Mouse (Mus musculus): ENCODE results near the gene Ss18l2. TPM values are rescaled to one million over a fixed set of nuclear protein-coding genes. Genes with fewer than 3 reads are reported as not detected.
A peak's percentile ranks its signal among the peaks of the same experiment; 100 is the strongest.

Gene Ss18l2
- polyA plus RNA-seq, 1 experiment from 2014 or later: 112 TPM

GRCm38 (mm10) chr9:121690734-121691133 lies 19.4 kb upstream of the Ss18l2 start:
- Histone ChIP-seq H3K9ac (replicated peaks) (no peak overlapping the region), H3K27ac (ENCODE audit: low read depth) (no peak overlapping the region), H3K4me3 (ENCODE audit: low read depth, low read length) (no peak overlapping the region), H3K9me3 (ENCODE audit: low read length) (no peaks in the 10 kb centered on the region), H3K36me3 (replicated peaks; ENCODE audit: insufficient read depth, low read length) (peaks cover 4% of the 10 kb centered on the region), H3K27me3 (ENCODE audit: insufficient read depth, low read length) (no peaks in the 10 kb centered on the region), H3K4me2 (ENCODE audit: low read depth, low read length) (no peak overlapping the region), H3K4me1 (ENCODE audit: insufficient read depth) (no peaks in the 10 kb centered on the region)
- no peak for ATAC-seq
- WGBS (ENCODE audit: insufficient replicate concordance): 83% methylated on average over 7 of the region's 7 CpGs
- no peak for TF ChIP-seq EP300 (IDR thresholded peaks at IDR 0.05; ENCODE audit: low read depth)
- TF ChIP-seq CTCF (IDR thresholded peaks at IDR 0.05; ENCODE audit: low read depth): no peak
- DNase-seq: no peak

GRCm38 (mm10) chr9:121694736-121695135 lies 15.4 kb upstream of the Ss18l2 start:
- H3K27ac ChIP-seq (ENCODE audit: low read depth): no peak overlapping the region
- H3K9ac ChIP-seq (replicated peaks): no peak overlapping the region
- no peak overlapping the region for H3K4me3 ChIP-seq (ENCODE audit: low read depth, low read length)
- 76% methylated on average over 12 of the region's 12 CpGs for WGBS (ENCODE audit: insufficient replicate concordance)
- DNase-seq (no peak), ATAC-seq (no peak)
- no peaks in the 10 kb centered on the region for H3K27me3 ChIP-seq (ENCODE audit: insufficient read depth, low read length)
- H3K4me1 ChIP-seq (ENCODE audit: insufficient read depth): no peaks in the 10 kb centered on the region
- no peak for TF ChIP-seq EP300 (IDR thresholded peaks at IDR 0.05; ENCODE audit: low read depth)
- no peak for TF ChIP-seq CTCF (IDR thresholded peaks at IDR 0.05; ENCODE audit: low read depth)
- H3K36me3 ChIP-seq (replicated peaks; ENCODE audit: insufficient read depth, low read length): 0 out of 2 replicates have a peak, but pooled peaks cover 5% of the 10 kb centered on the region
- H3K4me2 ChIP-seq (ENCODE audit: low read depth, low read length): no peak overlapping the region
- no peaks in the 10 kb centered on the region for H3K9me3 ChIP-seq (ENCODE audit: low read length)

GRCm38 (mm10) chr9:121696626-121697025 lies 13.5 kb upstream of the Ss18l2 start:
- no peaks in the 10 kb centered on the region for H3K27me3 ChIP-seq (ENCODE audit: insufficient read depth, low read length)
- 90% methylated on average over 9 of the region's 9 CpGs for WGBS (ENCODE audit: insufficient replicate concordance)
- no peak overlapping the region for H3K4me2 ChIP-seq (ENCODE audit: low read depth, low read length)
- no peak overlapping the region for H3K27ac ChIP-seq (ENCODE audit: low read depth)
- ATAC-seq (no peak), DNase-seq (no peak)
- H3K9me3 ChIP-seq (ENCODE audit: low read length): no peaks in the 10 kb centered on the region
- no peak overlapping the region for H3K9ac ChIP-seq (replicated peaks)
- H3K36me3 ChIP-seq (replicated peaks; ENCODE audit: insufficient read depth, low read length): 0 out of 2 replicates have a peak, but pooled peaks cover 5% of the 10 kb centered on the region
- no peak for TF ChIP-seq CTCF (IDR thresholded peaks at IDR 0.05; ENCODE audit: low read depth)
- H3K4me3 ChIP-seq (ENCODE audit: low read depth, low read length): no peak overlapping the region
- no peaks in the 10 kb centered on the region for H3K4me1 ChIP-seq (ENCODE audit: insufficient read depth)

- H3K9ac ChIP-seq (replicated peaks): no peak overlapping the region
- H3K9me3 ChIP-seq (ENCODE audit: low read length): no peaks in the 10 kb centered on the region
- no peak overlapping the region for H3K4me3 ChIP-seq (ENCODE audit: low read depth, low read length)
- 0 out of 2 replicates have a peak, but pooled peaks cover 5% of the 10 kb centered on the region for H3K36me3 ChIP-seq (replicated peaks; ENCODE audit: insufficient read depth, low read length)
- ATAC-seq (peak; percentile 50), DNase-seq (peak; percentile 66)
- TF ChIP-seq CTCF (IDR thresholded peaks at IDR 0.05; ENCODE audit: low read depth): peak; percentile 99
- no peak for TF ChIP-seq EP300 (IDR thresholded peaks at IDR 0.05; ENCODE audit: low read depth)
- no peak overlapping the region for H3K27ac ChIP-seq (ENCODE audit: low read depth)
- H3K4me2 ChIP-seq (ENCODE audit: low read depth, low read length): no peak overlapping the region
- WGBS (ENCODE audit: insufficient replicate concordance): 88% methylated on average over 1 of the region's 1 CpGs
- H3K27me3 ChIP-seq (ENCODE audit: insufficient read depth, low read length): no peaks in the 10 kb centered on the region
- no peaks in the 10 kb centered on the region for H3K4me1 ChIP-seq (ENCODE audit: insufficient read depth)
Measured at GRCm38 (mm10) chr9:121697150-121698049, 12.7 kb upstream of the Ss18l2 start.

GRCm38 (mm10) chr9:121704261-121704645 lies 5.9 kb upstream of the Ss18l2 start:
- H3K36me3 ChIP-seq (replicated peaks; ENCODE audit: insufficient read depth, low read length): no peaks in the 10 kb centered on the region
- peak overlapping the region; percentile 84 for H3K4me2 ChIP-seq (ENCODE audit: low read depth, low read length)
- TF ChIP-seq CTCF (IDR thresholded peaks at IDR 0.05; ENCODE audit: low read depth): no peak
- TF ChIP-seq EP300 (IDR thresholded peaks at IDR 0.05; ENCODE audit: low read depth): no peak
- peak overlapping the region; percentile 78 for H3K4me3 ChIP-seq (ENCODE audit: low read depth, low read length)
- H3K9me3 ChIP-seq (ENCODE audit: low read length): no peaks in the 10 kb centered on the region
- H3K4me1 ChIP-seq (ENCODE audit: insufficient read depth): peaks cover 23% of the 10 kb centered on the region
- H3K9ac ChIP-seq (replicated peaks): peak overlapping the region; percentile 67
- ATAC-seq (no peak), DNase-seq (no peak)
- no peaks in the 10 kb centered on the region for H3K27me3 ChIP-seq (ENCODE audit: insufficient read depth, low read length)
- H3K27ac ChIP-seq (ENCODE audit: low read depth): peak overlapping the region; percentile 96
- WGBS (ENCODE audit: insufficient replicate concordance): 33% methylated on average over 11 of the region's 11 CpGs

- no peaks in the 10 kb centered on the region for H3K36me3 ChIP-seq (replicated peaks; ENCODE audit: insufficient read depth, low read length)
- H3K9me3 ChIP-seq (ENCODE audit: low read length): no peaks in the 10 kb centered on the region
- peaks cover 25% of the 10 kb centered on the region for H3K4me1 ChIP-seq (ENCODE audit: insufficient read depth)
- H3K27ac ChIP-seq (ENCODE audit: low read depth): peak within 1 kb of the TSS; percentile 96
- H3K4me3 ChIP-seq (ENCODE audit: low read depth, low read length): peak within 1 kb of the TSS; percentile 78
- H3K27me3 ChIP-seq (ENCODE audit: insufficient read depth, low read length): no peaks in the 10 kb centered on the region
- DNase-seq: peak; percentile 95
- peak within 1 kb of the TSS; percentile 67 for H3K9ac ChIP-seq (replicated peaks)
- H3K4me2 ChIP-seq (ENCODE audit: low read depth, low read length): peak within 1 kb of the TSS; percentile 84
- ATAC-seq: peak; percentile 94
- WGBS (ENCODE audit: insufficient replicate concordance): 1% methylated on average over 62 of the region's 69 CpGs
- TF ChIP-seq EP300 (IDR thresholded peaks at IDR 0.05; ENCODE audit: low read depth) (no peak), CTCF (IDR thresholded peaks at IDR 0.05; ENCODE audit: low read depth) (peak; percentile 58)
Measured at GRCm38 (mm10) chr9:121704646-121705625, 5.2 kb upstream of the Ss18l2 start, which contains the start of gene Sec22c. Sec22c (minus strand) TSS chr9:121705490.

Data from liver, postnatal 0 days (tissue).